Mouse (Mus musculus) limb, embryonic 10.5 days (tissue): Measurements from ENCODE around the gene Hsd17b13. TPM values are rescaled to one million over a fixed set of nuclear protein-coding genes. Genes with fewer than 3 reads are reported as not detected.
"Not testable (repeated sequence)": the region's sequence is repeated elsewhere in the genome, so short reads cannot be mapped to it uniquely, and the experiment has no call there.

Source experiments
- DNase-seq: peaks from one replicate; pipeline ENCODE4 v3.0.0-alpha.2; 2017; ENCODE audit warnings: low spot score
- H3K27ac ChIP-seq: fragments of 300-500 bp; sonication (generic); 2 replicates; pipeline ENCODE4 v1.5.1; 2016; ENCODE audit warnings: mild to moderate bottlenecking
- H3K27me3 ChIP-seq: fragments of 300-500 bp; sonication (generic); 2 replicates; pipeline ENCODE4 v1.6.1; 2016; ENCODE audit warnings: low read depth, mild to moderate bottlenecking; ENCODE audit not compliant: poor library complexity, severe bottlenecking
- H3K36me3 ChIP-seq: fragments of 300-500 bp; sonication (generic); 2 replicates; pipeline ENCODE4 v1.6.1; 2016; ENCODE audit warnings: mild to moderate bottlenecking, moderate library complexity
- H3K4me1 ChIP-seq: fragments of 300-500 bp; sonication (generic); 2 replicates; pipeline ENCODE4 v1.6.1; 2016
- H3K4me3 ChIP-seq: fragments of 300-500 bp; sonication (generic); 2 replicates; pipeline ENCODE4 v1.5.1; 2016; ENCODE audit warnings: mild to moderate bottlenecking, moderate library complexity
- H3K9me3 ChIP-seq: fragments of 300-500 bp; sonication (generic); replicated peaks from 2 replicates; pipeline ENCODE4 v1.6.1; 2016; ENCODE audit warnings: mild to moderate bottlenecking
- WGBS: fragments of 180-500 bp; shearing (Covaris S2); methylation state at CpG from one replicate; pipeline ENCODE4 v1.1.7; 2016; 5-methylcytosine and 5-hydroxymethylcytosine counted together
- polyA plus RNA-seq: library from polyadenylated mRNA; unstranded; fragments of >200 nt; fragmentation: Nextera tagmentation; extraction: Ambion mirVana; gene quantifications from 2 replicates; pipeline ENCODE4 v1.2.1, GENCODE M21; 2016

Gene Hsd17b13
- polyA plus RNA-seq, 1 experiment from 2014 or later = not detected

GRCm38 (mm10) chr5:103972379-103972778, 4.8 kb downstream of the Hsd17b13 start:
- DNase-seq = no peak
- WGBS = 68% methylated on average over 19 of the region's 19 CpGs
- Histone ChIP-seq H3K27ac (no peak overlapping the region), H3K36me3 (no peaks in the 10 kb centered on the region), H3K27me3 (no peaks in the 10 kb centered on the region), H3K4me1 (peaks cover 4% of the 10 kb centered on the region; the same call in 1 of the 2 replicates), H3K4me3 (no peak overlapping the region), H3K9me3 (no peaks in the 10 kb centered on the region)

- WGBS = 78% methylated on average over 5 of the region's 5 CpGs
- H3K27ac ChIP-seq = no peak overlapping the region
- no peak overlapping the region for H3K4me3 ChIP-seq
- H3K27me3 ChIP-seq = no peaks in the 10 kb centered on the region
- H3K36me3 ChIP-seq = no peaks in the 10 kb centered on the region
- no peaks in the 10 kb centered on the region for H3K9me3 ChIP-seq
- no peak for DNase-seq
- H3K4me1 ChIP-seq = peaks cover 4% of the 10 kb centered on the region; the same call in 1 of the 2 replicates
Measured at GRCm38 (mm10) chr5:103971051-103971450, 6.2 kb downstream of the Hsd17b13 start.

- H3K9me3 ChIP-seq = no peaks in the 10 kb centered on the region
- no peak overlapping the region for H3K4me3 ChIP-seq
- DNase-seq = no peak
- WGBS = 91% methylated on average over 1 of the region's 1 CpGs
- no peaks in the 10 kb centered on the region for H3K4me1 ChIP-seq
- H3K27me3 ChIP-seq = no peaks in the 10 kb centered on the region
- H3K27ac ChIP-seq = no peak overlapping the region
- no peaks in the 10 kb centered on the region for H3K36me3 ChIP-seq
Measured at GRCm38 (mm10) chr5:103962935-103963429, 14.2 kb downstream of the Hsd17b13 start.

GRCm38 (mm10) chr5:103954638-103955037, 22.6 kb downstream of the Hsd17b13 start:
- H3K4me3 ChIP-seq = no peak overlapping the region
- no peaks in the 10 kb centered on the region for H3K4me1 ChIP-seq
- 87% methylated on average over 5 of the region's 5 CpGs for WGBS
- DNase-seq = no peak
- no peaks in the 10 kb centered on the region for H3K27me3 ChIP-seq
- H3K36me3 ChIP-seq = no peaks in the 10 kb centered on the region
- H3K9me3 ChIP-seq = no peaks in the 10 kb centered on the region
- no peak overlapping the region for H3K27ac ChIP-seq

GRCm38 (mm10) chr5:103953135-103954083, 23.8 kb downstream of the Hsd17b13 start:
- no peak for DNase-seq
- no peak overlapping the region for H3K27ac ChIP-seq
- H3K36me3 ChIP-seq = no peaks in the 10 kb centered on the region
- no peaks in the 10 kb centered on the region for H3K9me3 ChIP-seq
- 91% methylated on average over 10 of the region's 10 CpGs for WGBS
- H3K4me1 ChIP-seq = no peaks in the 10 kb centered on the region
- H3K27me3 ChIP-seq = no peaks in the 10 kb centered on the region
- H3K4me3 ChIP-seq = no peak overlapping the region

GRCm38 (mm10) chr5:103950138-103950537, 27.1 kb downstream of the Hsd17b13 start:
- H3K9me3 ChIP-seq, H3K4me3 ChIP-seq, H3K36me3 ChIP-seq, DNase-seq, H3K27me3 ChIP-seq, H3K4me1 ChIP-seq, H3K27ac ChIP-seq: not testable (repeated sequence)
- WGBS = 95% methylated on average over 15 of the region's 15 CpGs

GRCm38 (mm10) chr5:103943183-103943582, 34.0 kb downstream of the Hsd17b13 start:
- WGBS = 62% methylated on average over 6 of the region's 6 CpGs

GRCm38 (mm10) chr5:103939856-103940255, 37.4 kb downstream of the Hsd17b13 start:
- Histone ChIP-seq H3K4me1 (peaks cover 41% of the 10 kb centered on the region), H3K4me3 (no peak overlapping the region), H3K27me3 (no peaks in the 10 kb centered on the region), H3K27ac (no peak overlapping the region), H3K36me3 (no peaks in the 10 kb centered on the region), H3K9me3 (no peaks in the 10 kb centered on the region)
- DNase-seq = no peak
- WGBS = 83% methylated on average over 1 of the region's 1 CpGs

More at GRCm38 (mm10) chr5:103943183-103943582, 34.0 kb downstream of the Hsd17b13 start:
- no peak overlapping the region for H3K4me3 ChIP-seq
- H3K9me3 ChIP-seq = no peaks in the 10 kb centered on the region
- DNase-seq = no peak
- peaks cover 35% of the 10 kb centered on the region for H3K4me1 ChIP-seq
- H3K27me3 ChIP-seq = no peaks in the 10 kb centered on the region
- H3K36me3 ChIP-seq = no peaks in the 10 kb centered on the region
- no peak overlapping the region for H3K27ac ChIP-seq

- H3K27ac ChIP-seq = peak overlapping the region; percentile 12; the same call in 1 of the 2 replicates
- 83% methylated on average over 7 of the region's 7 CpGs for WGBS
- H3K36me3 ChIP-seq = no peaks in the 10 kb centered on the region
- peaks cover 39% of the 10 kb centered on the region for H3K4me1 ChIP-seq
- H3K9me3 ChIP-seq = no peaks in the 10 kb centered on the region
- no peak overlapping the region for H3K4me3 ChIP-seq
- no peaks in the 10 kb centered on the region for H3K27me3 ChIP-seq
- no peak for DNase-seq
Measured at GRCm38 (mm10) chr5:103939350-103939652, 37.9 kb downstream of the Hsd17b13 start.

GRCm38 (mm10) chr5:103938547-103939349, 38.5 kb downstream of the Hsd17b13 start:
- no peaks in the 10 kb centered on the region for H3K9me3 ChIP-seq
- H3K27me3 ChIP-seq = no peaks in the 10 kb centered on the region
- H3K4me1 ChIP-seq = peaks cover 33% of the 10 kb centered on the region
- WGBS = 79% methylated on average over 11 of the region's 11 CpGs
- no peak for DNase-seq
- no peak overlapping the region for H3K4me3 ChIP-seq
- H3K27ac ChIP-seq = peak overlapping the region; percentile 17; the same call in 1 of the 2 replicates
- no peaks in the 10 kb centered on the region for H3K36me3 ChIP-seq

- DNase-seq = peak; percentile 61
- Histone ChIP-seq H3K36me3 (no peaks in the 10 kb centered on the region), H3K27ac (peak overlapping the region; percentile 68), H3K4me3 (no peak overlapping the region; the same call in 1 of the 2 replicates), H3K27me3 (no peaks in the 10 kb centered on the region), H3K9me3 (0 out of 2 replicates have a peak, but pooled peaks cover 2% of the 10 kb centered on the region), H3K4me1 (peaks cover 26% of the 10 kb centered on the region)
- WGBS = 58% methylated on average over 14 of the region's 14 CpGs
Measured at GRCm38 (mm10) chr5:103936906-103937589, 40.2 kb downstream of the Hsd17b13 start.

- H3K36me3 ChIP-seq, DNase-seq, H3K27ac ChIP-seq, H3K27me3 ChIP-seq, H3K9me3 ChIP-seq, H3K4me3 ChIP-seq: not testable (repeated sequence)
- H3K4me1 ChIP-seq = peaks cover 13% of the 10 kb centered on the region
Measured at GRCm38 (mm10) chr5:103931924-103932323, 45.3 kb downstream of the Hsd17b13 start.
